Mouse (Mus musculus) cortical plate, adult 2 months (tissue): ENCODE results near the gene Phf21a.

Experiments used
- CTCF ChIP-seq: fragments of 200-500 bp; IDR thresholded peaks from 2 replicates; pipeline ENCODE4 v1.5.1; 2011; ENCODE audit warnings: mild to moderate bottlenecking, control low read depth, low read length; ENCODE audit not compliant: insufficient read depth; ENCODE audit errors: extremely low read depth
- POLR2A ChIP-seq: fragments of 200-500 bp; IDR thresholded peaks from 2 replicates; pipeline ENCODE4 v1.6.1; 2011; ENCODE audit warnings: mild to moderate bottlenecking, low read length, control low read depth; ENCODE audit not compliant: insufficient read depth; ENCODE audit errors: extremely low read depth

GRCm38 (mm10) chr2:92130071-92130470, 37.2 kb downstream of the Phf21a start:
- TF ChIP-seq CTCF = no peak
- TF ChIP-seq POLR2A = no peak
